Mouse (Mus musculus): Measurements from ENCODE around the gene Anapc2. TPM values are rescaled to one million over a fixed set of nuclear protein-coding genes. Genes with fewer than 3 reads are reported as not detected.

The Anapc2 gene
- polyA plus RNA-seq, 1 experiment from 2014 or later: 137 TPM

DNA sequence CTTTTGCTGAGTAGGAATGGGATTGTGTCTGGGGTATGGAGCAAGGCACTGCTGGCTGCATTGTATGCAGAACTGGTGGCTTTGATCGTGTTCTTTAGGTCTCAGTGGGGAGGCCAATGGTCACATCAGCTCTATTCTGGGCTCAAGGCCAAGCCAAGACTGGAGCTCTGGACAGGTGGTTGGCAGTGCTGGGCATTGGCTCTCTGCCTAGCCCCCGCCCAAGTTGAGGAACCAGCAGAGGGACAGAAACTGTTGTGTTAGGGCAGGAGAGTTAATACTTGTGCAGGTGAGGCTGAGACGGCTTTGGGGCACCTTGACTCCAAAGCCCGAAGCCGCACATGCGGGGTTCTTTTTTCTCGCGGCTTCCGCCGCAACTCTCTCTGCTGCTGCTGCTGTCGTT lies 17.4 kb downstream of the Anapc2 start, which contains the start of gene Lrrc26:
TSS of gene Lrrc26 (plus strand) at position 265 of the 400 bp plus-strand sequence.
- peak within 1 kb of the TSS; percentile 32 for H3K4me3 ChIP-seq (ENCODE audit: low read length)
- H3K27ac ChIP-seq (ENCODE audit: low read depth, low read length): peak within 1 kb of the TSS; percentile 49; the same call in 1 of the 2 replicates
- H3K9me3 ChIP-seq (ENCODE audit: control insufficient read depth, low read length): no peaks in the 10 kb centered on the region
- H3K27me3 ChIP-seq (replicated peaks; ENCODE audit: control insufficient read depth, insufficient read depth, low read length): peaks cover 43% of the 10 kb centered on the region
- peak; percentile 10 for ATAC-seq
- H3K4me2 ChIP-seq (ENCODE audit: low read length): peak within 1 kb of the TSS; percentile 55
- WGBS: 6% methylated on average over 11 of the region's 11 CpGs
- H3K4me1 ChIP-seq (ENCODE audit: control insufficient read depth, insufficient read depth, low read depth, low read length): peaks cover 40% of the 10 kb centered on the region
- peak within 1 kb of the TSS; percentile 53 for H3K9ac ChIP-seq (ENCODE audit: low read depth, low read length)
- H3K36me3 ChIP-seq (ENCODE audit: control insufficient read depth, insufficient read depth, low read length): peaks cover 22% of the 10 kb centered on the region

DNA sequence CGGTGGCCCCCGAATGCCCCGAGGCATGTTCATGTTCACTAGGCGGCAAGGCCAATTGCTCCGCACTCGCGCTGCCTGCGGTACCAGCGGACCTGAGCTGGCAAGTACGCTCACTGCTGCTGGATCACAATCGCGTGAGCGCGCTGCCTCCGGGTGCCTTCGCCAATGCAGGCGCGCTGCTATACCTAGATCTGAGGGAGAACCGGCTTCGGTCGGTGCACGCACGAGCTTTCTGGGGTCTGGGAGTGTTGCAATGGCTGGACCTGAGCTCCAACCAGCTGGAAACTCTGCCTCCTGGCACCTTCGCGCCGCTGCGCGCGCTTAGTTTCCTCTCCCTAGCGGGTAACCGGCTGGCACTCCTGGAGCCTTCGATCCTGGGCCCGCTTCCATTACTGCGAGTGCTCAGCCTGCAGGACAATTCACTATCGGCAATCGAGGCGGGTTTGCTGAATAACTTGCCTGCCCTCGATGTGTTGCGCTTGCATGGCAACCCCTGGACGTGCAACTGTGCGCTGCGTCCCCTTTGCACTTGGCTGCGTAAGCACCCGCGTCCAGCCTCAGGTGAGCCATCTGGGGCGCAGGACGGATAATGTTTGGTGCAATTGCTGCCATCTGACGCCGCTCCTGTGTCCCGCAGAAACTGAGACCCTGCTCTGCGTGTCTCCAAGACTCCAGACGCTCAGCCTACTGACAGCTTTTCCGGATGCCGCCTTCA lies 18.0 kb downstream of the Anapc2 start:
- 2% methylated on average over 54 of the region's 54 CpGs for WGBS
- H3K9ac ChIP-seq (ENCODE audit: low read depth, low read length): peak overlapping the region; percentile 53
- ATAC-seq: peak; percentile 67
- peak overlapping the region; percentile 32 for H3K4me3 ChIP-seq (ENCODE audit: low read length)
- H3K27me3 ChIP-seq (replicated peaks; ENCODE audit: control insufficient read depth, insufficient read depth, low read length): peaks cover 47% of the 10 kb centered on the region
- H3K27ac ChIP-seq (ENCODE audit: low read depth, low read length): peak overlapping the region; percentile 49; the same call in 1 of the 2 replicates
- H3K36me3 ChIP-seq (ENCODE audit: control insufficient read depth, insufficient read depth, low read length): peaks cover 20% of the 10 kb centered on the region
- H3K4me2 ChIP-seq (ENCODE audit: low read length): peak overlapping the region; percentile 55
- peaks cover 40% of the 10 kb centered on the region for H3K4me1 ChIP-seq (ENCODE audit: control insufficient read depth, insufficient read depth, low read depth, low read length)
- H3K9me3 ChIP-seq (ENCODE audit: control insufficient read depth, low read length): no peaks in the 10 kb centered on the region

DNA sequence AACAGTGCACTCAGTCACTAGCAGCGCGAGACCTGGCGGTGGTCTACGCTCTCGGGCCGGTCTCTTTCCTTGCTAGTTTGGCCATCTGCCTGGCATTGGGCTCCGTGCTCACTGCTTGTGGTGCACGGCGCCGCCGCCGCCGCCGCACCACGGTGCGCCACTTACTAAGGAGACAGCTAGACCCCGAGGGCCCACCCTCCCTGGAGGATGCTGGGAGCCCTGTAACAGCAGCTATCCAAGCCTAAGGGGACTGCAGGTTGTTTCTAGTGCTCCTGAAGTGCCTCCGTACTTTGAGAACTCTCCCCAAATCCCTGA lies 18.5 kb downstream of the Anapc2 start:
- ATAC-seq: peak; percentile 25; the same call in 1 of the 2 replicates
- Histone ChIP-seq H3K4me2 (ENCODE audit: low read length) (peak overlapping the region; percentile 55), H3K36me3 (ENCODE audit: control insufficient read depth, insufficient read depth, low read length) (peaks cover 21% of the 10 kb centered on the region), H3K9me3 (ENCODE audit: control insufficient read depth, low read length) (no peaks in the 10 kb centered on the region), H3K4me1 (ENCODE audit: control insufficient read depth, insufficient read depth, low read depth, low read length) (peaks cover 40% of the 10 kb centered on the region), H3K9ac (ENCODE audit: low read depth, low read length) (peak overlapping the region; percentile 53), H3K27me3 (replicated peaks; ENCODE audit: control insufficient read depth, insufficient read depth, low read length) (peaks cover 52% of the 10 kb centered on the region), H3K4me3 (ENCODE audit: low read length) (peak overlapping the region; percentile 32), H3K27ac (ENCODE audit: low read depth, low read length) (peak overlapping the region; percentile 49; the same call in 1 of the 2 replicates)
- under 1% methylated on average over 18 of the region's 18 CpGs for WGBS

DNA sequence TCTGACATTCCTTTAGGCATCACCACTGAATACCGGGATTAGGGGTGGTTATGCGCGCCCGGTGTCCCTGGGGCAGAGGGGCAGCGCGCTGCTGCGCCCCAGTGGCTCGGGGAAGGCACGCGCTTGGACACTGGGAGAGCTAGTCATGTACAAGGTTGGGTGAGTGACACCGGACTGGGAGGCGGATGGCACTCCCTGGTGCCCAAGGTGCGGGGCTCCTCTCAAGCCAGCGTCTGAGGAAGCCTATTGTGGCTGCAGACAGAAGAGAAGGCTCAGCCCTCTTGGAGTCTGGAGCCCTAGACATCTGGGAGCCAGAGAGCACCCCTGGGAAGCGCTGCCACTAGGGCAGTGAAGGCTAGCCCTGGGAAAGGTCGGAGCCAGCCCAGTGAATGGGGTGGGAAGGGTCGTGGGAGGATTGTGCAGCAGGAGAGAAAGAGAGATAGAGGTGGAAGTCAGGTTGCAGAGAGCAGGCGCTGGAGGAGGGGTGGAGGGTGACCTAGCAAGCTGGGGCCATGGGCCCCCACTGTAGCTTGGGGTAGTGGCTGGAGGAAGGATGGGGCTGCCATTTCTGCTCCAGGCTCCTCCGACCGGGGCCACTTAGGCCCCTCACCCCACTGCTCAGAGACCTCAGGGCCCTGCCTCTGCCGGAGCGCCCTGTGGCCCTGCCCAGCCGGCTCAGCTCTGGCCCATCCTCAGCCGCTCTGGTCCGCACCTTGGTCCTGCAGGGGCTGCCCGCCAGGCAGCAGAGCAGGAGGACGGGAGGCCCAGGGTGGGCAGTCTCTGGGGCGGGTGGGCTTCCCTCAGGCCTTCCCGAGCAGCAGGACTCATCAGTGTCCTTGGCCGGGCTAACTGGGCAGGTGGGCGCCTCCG lies 19.1 kb downstream of the Anapc2 start:
- Histone ChIP-seq H3K27me3 (replicated peaks; ENCODE audit: control insufficient read depth, insufficient read depth, low read length) (peaks cover 52% of the 10 kb centered on the region), H3K4me3 (ENCODE audit: low read length) (peak overlapping the region; percentile 32; the same call in 1 of the 2 replicates), H3K4me1 (ENCODE audit: control insufficient read depth, insufficient read depth, low read depth, low read length) (peaks cover 40% of the 10 kb centered on the region), H3K9me3 (ENCODE audit: control insufficient read depth, low read length) (no peaks in the 10 kb centered on the region), H3K36me3 (ENCODE audit: control insufficient read depth, insufficient read depth, low read length) (peaks cover 23% of the 10 kb centered on the region), H3K9ac (ENCODE audit: low read depth, low read length) (peak overlapping the region; percentile 53), H3K4me2 (ENCODE audit: low read length) (peak overlapping the region; percentile 55), H3K27ac (ENCODE audit: low read depth, low read length) (peak overlapping the region; percentile 34; the same call in 1 of the 2 replicates)
- ATAC-seq: 0 out of 2 replicates have a peak, but pooled peaks have one; percentile 2
- WGBS: 9% methylated on average over 32 of the region's 32 CpGs

DNA sequence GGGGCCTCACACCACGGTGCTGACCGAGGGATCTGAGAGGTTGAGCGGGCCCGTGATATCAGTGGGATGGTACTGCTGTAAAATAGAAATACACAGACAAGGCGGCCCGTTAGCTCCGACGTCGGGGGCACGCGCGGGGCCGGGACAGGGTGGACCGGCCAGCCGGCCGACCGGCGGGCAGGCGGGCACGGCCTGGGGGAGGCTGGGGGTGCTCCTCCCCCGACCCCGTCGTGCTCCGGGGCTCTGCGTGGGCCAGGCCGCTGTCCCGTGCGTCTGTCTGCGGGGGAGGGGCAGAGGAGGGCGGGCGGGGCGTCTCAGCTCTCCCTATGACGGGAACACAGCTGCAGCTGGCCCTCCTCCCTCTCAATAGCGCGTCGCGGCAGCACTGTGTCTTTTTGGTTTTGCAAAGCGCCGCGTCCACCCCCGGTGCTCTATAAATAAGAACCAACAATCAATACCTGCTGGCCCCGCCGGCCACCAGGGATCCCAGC lies 19.8 kb downstream of the Anapc2 start:
- Histone ChIP-seq H3K4me2 (ENCODE audit: low read length) (peak overlapping the region; percentile 45), H3K36me3 (ENCODE audit: control insufficient read depth, insufficient read depth, low read length) (peaks cover 27% of the 10 kb centered on the region), H3K27me3 (replicated peaks; ENCODE audit: control insufficient read depth, insufficient read depth, low read length) (peaks cover 52% of the 10 kb centered on the region), H3K27ac (ENCODE audit: low read depth, low read length) (no peak overlapping the region), H3K9me3 (ENCODE audit: control insufficient read depth, low read length) (no peaks in the 10 kb centered on the region), H3K4me1 (ENCODE audit: control insufficient read depth, insufficient read depth, low read depth, low read length) (peaks cover 38% of the 10 kb centered on the region), H3K4me3 (ENCODE audit: low read length) (0 out of 2 replicates have a peak overlapping the region, but pooled peaks have one; percentile 18), H3K9ac (ENCODE audit: low read depth, low read length) (peak overlapping the region; percentile 41)
- no peak for ATAC-seq
- WGBS: 5% methylated on average over 42 of the region's 43 CpGs

DNA sequence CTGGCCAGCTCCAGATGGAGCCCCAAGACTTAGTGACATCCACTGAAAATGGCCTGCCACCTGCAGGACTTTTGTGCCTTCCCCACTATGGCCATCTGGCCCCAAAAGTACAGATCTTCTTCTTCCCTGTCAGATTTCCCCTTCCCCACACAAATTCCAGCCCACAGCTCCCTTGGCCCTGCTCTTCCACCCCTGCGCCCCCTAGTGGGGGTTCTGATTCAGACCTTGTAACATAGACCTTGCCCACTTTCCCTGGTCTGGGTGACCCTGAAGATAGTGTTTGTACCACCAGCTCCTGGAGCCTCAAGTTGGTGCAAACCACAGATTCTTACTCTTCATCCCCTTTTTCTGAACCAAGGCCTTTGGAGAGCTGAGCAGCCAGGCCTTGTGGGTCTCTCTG lies 20.6 kb downstream of the Anapc2 start:
- Histone ChIP-seq H3K36me3 (ENCODE audit: control insufficient read depth, insufficient read depth, low read length) (peaks cover 33% of the 10 kb centered on the region), H3K4me3 (ENCODE audit: low read length) (no peak overlapping the region), H3K9me3 (ENCODE audit: control insufficient read depth, low read length) (no peaks in the 10 kb centered on the region), H3K27me3 (replicated peaks; ENCODE audit: control insufficient read depth, insufficient read depth, low read length) (peaks cover 55% of the 10 kb centered on the region), H3K4me2 (ENCODE audit: low read length) (no peak overlapping the region; the same call in 1 of the 2 replicates), H3K27ac (ENCODE audit: low read depth, low read length) (no peak overlapping the region), H3K4me1 (ENCODE audit: control insufficient read depth, insufficient read depth, low read depth, low read length) (peaks cover 34% of the 10 kb centered on the region), H3K9ac (ENCODE audit: low read depth, low read length) (no peak overlapping the region; the same call in 1 of the 2 replicates)
- no peak for ATAC-seq
- 0% methylated on average over 1 of the region's 1 CpGs for WGBS

DNA sequence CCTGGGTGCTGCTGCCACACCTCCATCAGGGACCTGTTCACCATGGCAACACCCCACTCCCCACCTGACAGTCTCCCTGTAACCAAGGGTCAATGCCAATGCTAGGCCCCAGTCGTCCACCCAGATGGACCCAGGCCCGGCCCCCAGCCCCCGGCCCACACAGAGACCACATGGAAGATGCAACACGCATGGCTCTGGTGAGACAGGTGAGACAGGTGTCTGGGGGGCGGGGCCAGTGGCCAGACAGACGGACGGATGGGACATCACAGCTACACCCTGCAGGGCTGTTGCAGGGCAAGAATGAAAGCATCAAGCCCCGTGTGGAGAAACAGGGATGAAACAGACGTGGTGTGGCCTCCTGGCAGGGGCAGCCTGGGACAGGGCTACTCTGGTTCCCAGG lies 21.4 kb downstream of the Anapc2 start:
- Histone ChIP-seq H3K4me1 (ENCODE audit: control insufficient read depth, insufficient read depth, low read depth, low read length) (peaks cover 34% of the 10 kb centered on the region), H3K4me3 (ENCODE audit: low read length) (no peak overlapping the region), H3K9ac (ENCODE audit: low read depth, low read length) (no peak overlapping the region), H3K36me3 (ENCODE audit: control insufficient read depth, insufficient read depth, low read length) (peaks cover 38% of the 10 kb centered on the region), H3K9me3 (ENCODE audit: control insufficient read depth, low read length) (no peaks in the 10 kb centered on the region), H3K4me2 (ENCODE audit: low read length) (no peak overlapping the region), H3K27ac (ENCODE audit: low read depth, low read length) (no peak overlapping the region), H3K27me3 (replicated peaks; ENCODE audit: control insufficient read depth, insufficient read depth, low read length) (peaks cover 58% of the 10 kb centered on the region)
- 77% methylated on average over 9 of the region's 9 CpGs for WGBS
- ATAC-seq: no peak

DNA sequence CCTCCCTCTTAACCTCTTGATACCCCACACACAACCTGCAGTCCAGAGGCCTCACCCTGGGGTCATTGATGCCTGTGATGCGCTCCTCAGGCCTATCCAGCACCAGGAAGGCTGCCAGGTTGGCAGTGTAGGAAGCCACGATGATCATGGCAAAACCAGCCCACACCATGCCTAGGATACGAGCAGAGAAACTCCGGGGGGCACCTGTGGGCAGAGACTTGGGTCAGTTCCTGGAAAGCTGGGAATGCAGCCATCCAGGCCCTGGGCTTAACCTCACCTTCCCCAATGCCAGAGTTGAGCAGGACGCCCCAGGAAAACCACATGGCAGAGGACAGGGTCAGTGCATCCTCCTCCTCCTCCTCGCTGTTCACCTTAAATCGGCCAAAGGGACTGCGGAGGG lies 24.8 kb downstream of the Anapc2 start:
- no peak overlapping the region for H3K27ac ChIP-seq (ENCODE audit: low read depth, low read length)
- H3K9ac ChIP-seq (ENCODE audit: low read depth, low read length): no peak overlapping the region
- H3K36me3 ChIP-seq (ENCODE audit: control insufficient read depth, insufficient read depth, low read length): peaks cover 40% of the 10 kb centered on the region
- H3K4me1 ChIP-seq (ENCODE audit: control insufficient read depth, insufficient read depth, low read depth, low read length): peaks cover 7% of the 10 kb centered on the region
- no peak overlapping the region for H3K4me3 ChIP-seq (ENCODE audit: low read length)
- H3K9me3 ChIP-seq (ENCODE audit: control insufficient read depth, low read length): no peaks in the 10 kb centered on the region
- peaks cover 34% of the 10 kb centered on the region for H3K27me3 ChIP-seq (replicated peaks; ENCODE audit: control insufficient read depth, insufficient read depth, low read length)
- WGBS: 71% methylated on average over 5 of the region's 8 CpGs
- H3K4me2 ChIP-seq (ENCODE audit: low read length): no peak overlapping the region
- no peak for ATAC-seq

DNA sequence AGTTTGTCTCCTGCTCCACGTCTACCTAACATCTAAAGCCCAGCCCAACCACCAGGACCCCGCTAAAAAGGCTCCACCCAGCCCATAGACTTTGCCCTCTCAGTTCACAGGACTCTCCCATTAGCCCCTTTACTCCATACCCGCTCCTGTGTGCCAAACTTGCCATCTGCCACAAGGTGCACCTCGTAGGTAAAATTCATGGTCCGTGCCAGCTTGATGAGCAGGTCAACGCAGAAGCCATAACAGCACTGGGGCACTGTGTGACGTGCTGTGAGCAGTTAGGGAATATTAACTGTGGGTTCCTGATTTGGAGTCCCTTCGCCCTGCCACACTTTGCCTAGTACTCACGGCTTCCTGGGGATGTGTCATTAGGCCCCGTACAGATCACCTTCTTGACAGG lies 25.8 kb downstream of the Anapc2 start:
- H3K4me2 ChIP-seq (ENCODE audit: low read length): no peak overlapping the region
- H3K4me3 ChIP-seq (ENCODE audit: low read length): no peak overlapping the region
- no peak overlapping the region for H3K9ac ChIP-seq (ENCODE audit: low read depth, low read length)
- H3K36me3 ChIP-seq (ENCODE audit: control insufficient read depth, insufficient read depth, low read length): peaks cover 40% of the 10 kb centered on the region
- no peaks in the 10 kb centered on the region for H3K9me3 ChIP-seq (ENCODE audit: control insufficient read depth, low read length)
- H3K27ac ChIP-seq (ENCODE audit: low read depth, low read length): no peak overlapping the region
- peaks cover 26% of the 10 kb centered on the region for H3K27me3 ChIP-seq (replicated peaks; ENCODE audit: control insufficient read depth, insufficient read depth, low read length)
- no peak for ATAC-seq
- no peaks in the 10 kb centered on the region for H3K4me1 ChIP-seq (ENCODE audit: control insufficient read depth, insufficient read depth, low read depth, low read length)
- WGBS: 78% methylated on average over 10 of the region's 10 CpGs

All from hindbrain, embryonic 16.5 days (tissue).